Mouse (Mus musculus) adrenal gland, postnatal 10 days (tissue): Measurements from ENCODE around the gene Lsamp. TPM values are rescaled to one million over a fixed set of nuclear protein-coding genes. Genes with fewer than 3 reads are reported as not detected.

Source experiments
- microRNA-seq: library from miRNA; unstranded; fragments of <30 nt; microRNA quantifications from one replicate; pipeline ENCODE4 v1.2.0, GENCODE M21; 2021
- total RNA-seq, 2 experiments: library from RNA; stranded (reverse); gene quantifications; 2 replicates each; pipeline ENCODE4 v1.2.3; 2021

The Lsamp gene
- total RNA-seq, 2 experiments from 2014 or later: 4.9 to 10.3 TPM

Small RNA genes within 50 kb of the gene (microRNA-seq; reads per million reads assigned to microRNA genes)
- gene Gm27887: not detected
- not detected for gene Gm47276
